Mouse (Mus musculus) MN1 (cell line): Measurements from ENCODE around the gene Caprin1.

ENCODE experiments used
- DNase-seq: peaks from one replicate; pipeline ENCODE4 v3.0.0-alpha.2; 2016; ENCODE audit warnings: low spot score

The Caprin1 gene

GRCm38 (mm10) chr2:103796861-103797466 lies 485 bp downstream of the Caprin1 start:
- DNase-seq = peak; percentile 85

- peak; percentile 72 for DNase-seq
Measured at GRCm38 (mm10) chr2:103796211-103796860, 1.1 kb downstream of the Caprin1 start.

DNA sequence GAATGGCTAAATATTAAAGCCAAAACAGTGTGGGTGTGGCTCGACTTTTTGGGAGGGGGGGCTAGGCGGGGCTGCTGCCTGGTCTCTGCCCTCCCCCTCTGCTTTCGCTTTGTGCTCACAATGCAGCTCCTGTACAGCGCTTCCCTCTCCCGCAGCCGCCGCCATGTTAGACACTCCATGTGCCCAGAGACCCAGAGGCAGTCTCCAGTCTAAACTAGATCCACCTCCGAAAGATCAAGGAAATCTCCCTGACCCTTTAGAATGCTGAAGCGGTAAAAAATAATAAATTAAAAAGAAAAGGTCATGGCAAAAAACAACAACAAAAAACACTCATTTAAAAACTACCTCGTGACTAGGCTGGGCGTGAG lies 1.6 kb downstream of the Caprin1 start:
- peak; percentile 86 for DNase-seq

DNA sequence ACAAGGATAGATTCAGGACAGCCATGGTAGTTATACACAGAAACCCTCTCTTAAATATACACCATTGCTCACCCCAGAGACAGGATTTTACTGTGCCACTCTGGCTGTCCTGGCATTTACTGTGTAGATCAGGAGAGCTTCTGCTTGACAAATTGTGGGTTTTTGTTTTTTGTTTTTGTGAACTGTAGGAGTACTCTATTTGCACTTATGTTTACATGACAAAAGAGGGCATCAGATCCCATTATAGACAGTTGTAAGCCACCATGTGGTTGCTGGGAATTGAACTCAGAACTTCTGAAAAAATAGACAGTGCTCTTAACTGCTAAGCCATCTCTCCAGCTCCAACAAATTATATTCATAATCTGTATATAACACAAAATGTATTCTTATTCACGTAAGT lies 5.4 kb downstream of the Caprin1 start:
- DNase-seq = no peak

DNA sequence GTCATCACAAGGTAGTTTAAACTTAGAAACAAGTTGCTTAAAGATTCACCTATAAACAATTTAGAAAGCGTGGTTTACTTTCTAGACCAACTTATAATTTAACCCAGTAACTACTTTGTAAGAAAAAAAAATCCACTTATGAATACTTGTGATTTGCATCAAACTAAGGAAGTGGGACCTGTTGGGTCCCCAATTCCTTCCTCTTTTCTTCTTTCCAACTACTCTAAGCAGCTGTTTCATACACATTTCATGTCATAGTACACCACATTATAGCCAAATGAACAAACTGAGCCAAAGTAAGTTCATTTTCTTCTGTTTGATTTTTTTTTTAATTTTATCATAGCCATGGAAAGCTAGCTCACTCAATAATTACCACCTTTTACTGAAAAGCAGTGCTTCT lies 11.7 kb downstream of the Caprin1 start:
- DNase-seq = no peak

DNA sequence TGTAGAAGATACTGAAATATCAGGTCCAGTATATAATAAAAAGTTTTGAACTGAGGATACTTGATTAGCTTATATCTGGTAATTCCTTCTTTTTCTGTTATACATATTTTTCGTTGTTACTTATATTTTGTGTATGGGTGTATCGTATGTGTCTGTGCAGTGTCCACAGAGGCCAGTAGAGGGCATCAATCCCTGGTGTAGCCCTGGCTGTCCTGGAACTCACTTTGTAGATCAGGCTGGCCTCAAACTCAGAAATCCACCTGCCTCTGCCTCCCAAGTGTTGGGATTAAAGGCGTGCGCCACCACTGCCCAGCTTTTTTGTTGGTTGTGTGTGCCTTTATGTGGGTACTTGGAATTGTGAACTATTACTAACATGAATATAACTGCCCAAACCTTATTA lies 12.8 kb downstream of the Caprin1 start:
- DNase-seq = no peak

DNA sequence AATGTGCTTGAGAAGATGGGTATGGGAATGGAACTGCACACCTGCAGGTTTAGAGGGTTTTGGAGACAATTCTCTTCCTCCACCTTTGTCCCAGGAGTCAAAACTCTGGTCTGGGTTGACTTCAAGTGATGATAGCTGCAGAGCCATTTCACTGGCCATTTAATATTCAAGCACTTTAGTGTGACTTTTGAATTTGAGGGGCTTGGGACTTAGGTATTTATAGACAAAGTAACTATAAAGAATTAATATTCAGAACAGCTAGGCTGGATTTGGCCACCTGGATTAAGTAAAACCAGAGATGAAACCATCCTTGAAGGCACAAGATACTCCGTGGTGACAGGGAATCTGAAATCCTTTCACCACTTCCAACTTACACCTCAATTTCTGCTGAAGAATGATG lies 35.0 kb downstream of the Caprin1 start:
- no peak for DNase-seq

- DNase-seq = no peak
Measured at GRCm38 (mm10) chr2:103761993-103762392, 35.5 kb downstream of the Caprin1 start.

- peak; percentile 99 for DNase-seq
Measured at GRCm38 (mm10) chr2:103760906-103761716, 36.3 kb downstream of the Caprin1 start, which contains the start of gene Nat10. Gene Nat10 (minus strand): TSS chr2:103761270.

- peak; percentile 45 for DNase-seq
Measured at GRCm38 (mm10) chr2:103760421-103760820, 37.0 kb downstream of the Caprin1 start.

DNA sequence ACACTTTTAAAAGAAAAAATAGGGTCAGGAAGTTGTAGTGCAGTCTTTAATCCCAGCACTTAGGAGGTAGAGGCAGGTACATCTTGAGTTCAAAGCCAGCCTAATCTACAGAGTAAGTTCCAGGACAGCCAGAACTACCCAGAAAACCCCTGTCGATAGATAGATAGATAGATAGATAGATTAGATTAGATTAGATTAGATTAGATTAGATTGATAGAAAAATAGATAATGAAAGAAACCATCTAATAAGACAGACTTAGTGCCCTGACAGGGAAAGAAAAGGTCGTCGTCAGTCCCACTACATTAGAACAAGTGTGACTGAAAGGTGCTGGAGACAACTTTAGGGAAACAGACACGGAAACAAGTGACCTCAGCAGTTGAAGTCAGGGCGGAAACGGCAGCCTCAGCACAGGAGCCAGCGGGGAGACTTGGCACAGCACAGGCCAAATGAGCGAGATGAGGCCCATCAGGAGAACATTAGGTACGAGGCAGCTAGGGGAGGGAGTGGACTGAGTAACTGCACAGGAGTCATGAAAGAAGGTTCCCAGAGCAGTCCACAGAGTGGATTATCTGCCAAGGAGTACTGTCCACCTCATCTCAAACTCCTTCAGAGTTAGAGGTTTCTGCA lies 41.9 kb downstream of the Caprin1 start:
- DNase-seq = no peak

- no peak for DNase-seq
Measured at GRCm38 (mm10) chr2:103754614-103755013, 42.8 kb downstream of the Caprin1 start.

GRCm38 (mm10) chr2:103751771-103752170 lies 45.7 kb downstream of the Caprin1 start:
- no peak for DNase-seq

- no peak for DNase-seq
Measured at GRCm38 (mm10) chr2:103749091-103749490, 48.4 kb downstream of the Caprin1 start.

DNA sequence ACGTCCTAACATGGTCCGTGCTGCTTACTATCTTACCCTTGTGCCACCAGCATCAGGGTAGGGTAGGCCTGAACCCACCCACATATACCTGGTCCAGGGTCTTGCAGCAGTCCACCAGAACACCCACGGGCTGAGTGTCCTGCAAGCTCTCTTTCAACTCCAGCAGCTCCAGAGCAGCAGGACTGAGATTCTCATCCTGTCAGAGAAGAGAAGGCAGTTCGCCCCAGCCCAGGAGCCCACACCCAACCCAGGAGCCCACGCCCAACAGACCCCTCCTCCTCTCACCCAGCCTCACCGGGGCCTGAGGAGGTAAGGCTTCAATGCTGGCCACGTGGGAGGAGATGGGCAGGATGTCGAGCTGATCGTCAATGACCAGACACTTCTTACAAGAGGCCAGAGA lies 49.6 kb downstream of the Caprin1 start:
- DNase-seq = no peak

DNA sequence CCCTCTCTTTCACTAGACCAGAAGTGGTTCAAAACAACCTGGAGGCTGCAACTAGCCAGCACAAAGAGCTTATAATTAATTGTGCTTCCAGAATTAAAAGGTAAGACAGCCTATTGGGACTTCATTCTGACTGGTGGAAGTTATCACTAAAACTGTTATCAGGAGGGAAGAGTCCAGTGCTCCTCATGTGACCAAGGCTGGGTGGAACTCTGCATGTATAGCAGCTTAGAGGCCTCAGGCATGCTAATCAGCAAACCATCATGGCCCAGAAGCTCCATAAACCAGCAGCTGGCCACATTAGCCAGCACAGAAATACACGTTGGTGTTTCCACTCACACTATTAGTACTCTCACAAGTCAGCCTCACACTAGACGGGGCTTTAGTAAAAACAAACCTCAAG lies 50.7 kb downstream of the Caprin1 start:
- no peak for DNase-seq

DNA sequence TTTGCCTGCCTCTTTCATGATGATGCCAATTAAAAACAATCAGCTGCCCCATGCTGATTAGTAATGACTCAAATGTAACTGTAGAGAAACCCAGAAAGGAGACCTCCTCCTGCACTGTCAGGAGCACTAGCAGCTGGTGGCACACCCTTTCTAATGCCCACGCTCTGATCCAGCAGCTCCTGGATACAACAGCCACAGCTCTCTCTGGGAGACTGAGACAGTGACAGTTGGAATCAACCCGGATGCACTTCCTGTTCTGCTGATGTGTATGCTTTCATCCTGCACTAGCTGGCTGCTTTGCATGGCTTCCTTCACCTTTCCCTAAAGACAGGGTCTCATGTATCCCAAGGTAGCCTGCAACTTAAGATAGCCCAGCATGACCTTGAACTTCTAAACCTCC lies 51.4 kb downstream of the Caprin1 start:
- no peak for DNase-seq

GRCm38 (mm10) chr2:103745481-103745880 lies 52.0 kb downstream of the Caprin1 start:
- DNase-seq = peak; percentile 25

- DNase-seq = peak; percentile 60
Measured at GRCm38 (mm10) chr2:103743988-103744387, 53.5 kb downstream of the Caprin1 start.

DNA sequence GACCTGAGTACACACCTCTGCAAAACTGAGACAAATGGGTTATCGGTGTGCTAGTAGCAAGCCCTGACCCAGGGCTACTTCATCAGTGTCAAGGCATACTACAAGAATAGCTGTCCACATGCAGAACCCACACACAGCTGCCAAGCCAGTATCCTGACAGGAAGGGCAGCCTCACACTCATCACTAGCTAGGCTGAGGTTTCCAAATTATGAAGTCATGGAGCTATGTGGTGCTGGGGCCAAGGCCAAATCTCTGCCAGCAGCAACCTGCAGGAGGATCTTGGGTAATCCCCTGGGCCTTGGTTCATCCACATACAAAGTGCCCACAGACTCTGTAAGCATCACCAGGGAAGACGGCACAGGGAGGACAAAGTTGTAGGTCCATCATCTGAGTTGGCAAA lies 53.9 kb downstream of the Caprin1 start:
- no peak for DNase-seq

GRCm38 (mm10) chr2:103742821-103743220 lies 54.6 kb downstream of the Caprin1 start:
- DNase-seq = no peak

DNA sequence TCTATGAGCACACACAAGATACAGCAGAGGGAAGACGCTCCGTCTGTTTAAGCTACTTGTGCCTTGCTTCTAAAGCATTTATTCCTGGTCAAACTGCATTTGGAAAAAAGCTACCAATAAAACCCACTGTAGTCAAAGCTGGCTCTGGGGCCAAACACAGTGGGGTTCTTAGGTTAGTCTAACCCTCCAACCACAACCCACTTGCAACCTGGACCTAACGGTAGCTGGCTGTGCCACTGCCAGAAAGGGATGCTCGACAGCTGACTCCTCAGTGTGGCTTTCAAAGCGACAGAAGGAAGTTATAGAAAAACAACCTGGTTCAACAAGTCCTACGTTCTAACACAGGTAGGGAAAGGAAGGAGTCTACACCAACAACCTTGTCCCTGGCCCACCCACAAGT lies 66.0 kb downstream of the Caprin1 start:
- DNase-seq = no peak

GRCm38 (mm10) chr2:103730999-103731398 lies 66.5 kb downstream of the Caprin1 start:
- no peak for DNase-seq
